Mouse (Mus musculus) lung, adult 2 months (tissue): ENCODE measurements around the gene Cacna1g. TPM values are rescaled to one million over a fixed set of nuclear protein-coding genes. Genes with fewer than 3 reads are reported as not detected.
"Not testable (repeated sequence)": the region's sequence is repeated elsewhere in the genome, so short reads cannot be mapped to it uniquely, and the experiment has no call there.

Experiments
- DNase-seq: peaks from one replicate; pipeline ENCODE4 v3.0.0; 2022
- H3K4me1 ChIP-seq: fragments of 200-500 bp; 2 replicates; pipeline ENCODE4 v1.6.1; 2011; ENCODE audit warnings: low read length; ENCODE audit not compliant: control insufficient read depth, insufficient read depth
- H3K4me3 ChIP-seq: fragments of 200-500 bp; replicated peaks from 2 replicates; pipeline ENCODE3; 2011; ENCODE audit warnings: low read depth, mild to moderate bottlenecking, control low read depth, low read length; ENCODE audit errors: extremely low read depth
- CTCF ChIP-seq: fragments of 200-500 bp; IDR thresholded peaks from 2 replicates; pipeline ENCODE4 v1.5.1; 2011; ENCODE audit warnings: mild to moderate bottlenecking, low read length, control low read depth; ENCODE audit not compliant: insufficient read depth
- POLR2A ChIP-seq: fragments of 200-500 bp; IDR thresholded peaks from 2 replicates; pipeline ENCODE4 v1.6.1; 2011; ENCODE audit warnings: low read depth, mild to moderate bottlenecking, control low read depth, low read length, borderline replicate concordance; ENCODE audit errors: extremely low read depth
- WGBS: fragments of 180-500 bp; shearing (Covaris S2); methylation state at CpG from one replicate; pipeline ENCODE4 v1.1.7; 2018; 5-methylcytosine and 5-hydroxymethylcytosine counted together
- polyA plus RNA-seq: library from polyadenylated mRNA; depleted of rRNA; stranded (reverse); fragments of >200 nt; gene quantifications from 2 replicates; pipeline ENCODE4 v1.2.3, GENCODE M21; 2012

Cacna1g gene
- polyA plus RNA-seq, 1 experiment = 4.3 TPM

- Histone ChIP-seq H3K4me1 (no peaks in the 10 kb centered on the region), H3K4me3 (no peak overlapping the region)
- TF ChIP-seq CTCF = no peak
- TF ChIP-seq POLR2A = no peak
- DNase-seq = no peak
- WGBS = 52% methylated on average over 4 of the region's 4 CpGs
Measured at GRCm38 (mm10) chr11:94414042-94414441, 60.0 kb downstream of the Cacna1g start.

GRCm38 (mm10) chr11:94413516-94413915 lies 60.5 kb downstream of the Cacna1g start:
- DNase-seq = no peak
- TF ChIP-seq POLR2A = no peak
- no peak for TF ChIP-seq CTCF
- Histone ChIP-seq H3K4me1 (no peaks in the 10 kb centered on the region), H3K4me3 (no peak overlapping the region)
- WGBS = 32% methylated on average over 8 of the region's 8 CpGs

- no peak for TF ChIP-seq CTCF
- no peak for TF ChIP-seq POLR2A
- H3K4me1 ChIP-seq = no peaks in the 10 kb centered on the region
- DNase-seq = no peak
- no peak overlapping the region for H3K4me3 ChIP-seq
- WGBS = 22% methylated on average over 10 of the region's 10 CpGs
Measured at GRCm38 (mm10) chr11:94412998-94413469, 61.0 kb downstream of the Cacna1g start.

GRCm38 (mm10) chr11:94412562-94412961 lies 61.4 kb downstream of the Cacna1g start:
- no peak for TF ChIP-seq CTCF
- Histone ChIP-seq H3K4me3 (no peak overlapping the region), H3K4me1 (no peaks in the 10 kb centered on the region)
- no peak for DNase-seq
- WGBS = 43% methylated on average over 2 of the region's 2 CpGs

GRCm38 (mm10) chr11:94407803-94408321 lies 66.1 kb downstream of the Cacna1g start:
- Histone ChIP-seq H3K4me1 (no peaks in the 10 kb centered on the region), H3K4me3 (no peak overlapping the region)
- no peak for DNase-seq
- TF ChIP-seq POLR2A = no peak
- no peak for TF ChIP-seq CTCF
- 67% methylated on average over 11 of the region's 11 CpGs for WGBS

- H3K4me3 ChIP-seq = no peak overlapping the region
- WGBS = 47% methylated on average over 6 of the region's 6 CpGs
- H3K4me1 ChIP-seq = no peaks in the 10 kb centered on the region
- TF ChIP-seq POLR2A = no peak
- no peak for TF ChIP-seq CTCF
- DNase-seq = no peak
Measured at GRCm38 (mm10) chr11:94405348-94405747, 68.7 kb downstream of the Cacna1g start.

- Histone ChIP-seq H3K4me1 (no peaks in the 10 kb centered on the region), H3K4me3 (no peak overlapping the region)
- WGBS = 22% methylated on average over 11 of the region's 11 CpGs
- peak; percentile 92 for DNase-seq
- TF ChIP-seq POLR2A = no peak
- peak; percentile 90 for TF ChIP-seq CTCF
Measured at GRCm38 (mm10) chr11:94404641-94405260, 69.2 kb downstream of the Cacna1g start.

- no peak for DNase-seq
- no peak for TF ChIP-seq POLR2A
- no peak for TF ChIP-seq CTCF
- H3K4me3 ChIP-seq = no peak overlapping the region
- no peaks in the 10 kb centered on the region for H3K4me1 ChIP-seq
- 51% methylated on average over 5 of the region's 5 CpGs for WGBS
Measured at GRCm38 (mm10) chr11:94404178-94404577, 69.8 kb downstream of the Cacna1g start.

- TF ChIP-seq CTCF = no peak
- no peak for TF ChIP-seq POLR2A
- peak; percentile 25 for DNase-seq
- Histone ChIP-seq H3K4me1 (no peaks in the 10 kb centered on the region), H3K4me3 (no peak overlapping the region)
- WGBS = 62% methylated on average over 10 of the region's 10 CpGs
Measured at GRCm38 (mm10) chr11:94403757-94404156, 70.2 kb downstream of the Cacna1g start.

GRCm38 (mm10) chr11:94402731-94403130 lies 71.3 kb downstream of the Cacna1g start:
- no peak for DNase-seq
- H3K4me1 ChIP-seq = no peaks in the 10 kb centered on the region
- 70% methylated on average over 5 of the region's 5 CpGs for WGBS
- TF ChIP-seq CTCF = no peak
- H3K4me3 ChIP-seq = no peak overlapping the region

- DNase-seq = not testable (repeated sequence)
- 88% methylated on average over 4 of the region's 4 CpGs for WGBS
Measured at GRCm38 (mm10) chr11:94402029-94402428, 72.0 kb downstream of the Cacna1g start.

More at GRCm38 (mm10) chr11:94402029-94402428, 72.0 kb downstream of the Cacna1g start:
- H3K4me1 ChIP-seq, H3K4me3 ChIP-seq: not testable (repeated sequence)
